Mouse (Mus musculus) heart, postnatal 0 days (tissue): ENCODE measurements at regions not wholly inside any gene's neighbourhood (a gene's known extent, or its start where the extent isn't known, plus 50 kb on each side); places are given as distances from the start of the nearest gene placed in this dataset.

ENCODE experiments used
- ATAC-seq: fragments of 200-750 bp; cut with Nextera tagmentation; 2 replicates; pipeline ENCODE4 v1.8.0; 2017; ENCODE audit warnings: low read depth, moderate number of reproducible peaks, moderate library complexity; ENCODE audit not compliant: insufficient read depth
- DNase-seq: peaks from one replicate; pipeline ENCODE4 v3.0.0-alpha.2; 2016; ENCODE audit warnings: low spot score
- H3K27ac ChIP-seq: fragments of 300-500 bp; sonication (generic); 2 replicates; pipeline ENCODE4 v1.5.1; 2014; ENCODE audit warnings: low read depth, mild to moderate bottlenecking
- H3K27me3 ChIP-seq: fragments of 300-500 bp; sonication (generic); 2 replicates; pipeline ENCODE4 v1.6.1; 2014; ENCODE audit warnings: low read length, mixed read lengths; ENCODE audit not compliant: control insufficient read depth, insufficient read depth
- H3K36me3 ChIP-seq: fragments of 300-500 bp; sonication (generic); replicated peaks from 2 replicates; pipeline ENCODE4 v1.6.1; 2014; ENCODE audit warnings: low read length, mixed read lengths; ENCODE audit not compliant: control insufficient read depth, insufficient read depth
- H3K4me1 ChIP-seq: fragments of 300-500 bp; sonication (generic); 2 replicates; pipeline ENCODE4 v1.6.1; 2014; ENCODE audit warnings: antibody characterized with exemption; ENCODE audit not compliant: control insufficient read depth, insufficient read depth
- H3K4me2 ChIP-seq: fragments of 300-500 bp; sonication (generic); 2 replicates; pipeline ENCODE4 v1.6.1; 2014; ENCODE audit warnings: low read depth, mild to moderate bottlenecking, low read length, moderate library complexity
- H3K4me3 ChIP-seq: fragments of 300-500 bp; sonication (generic); 2 replicates; pipeline ENCODE4 v1.5.1; 2014; ENCODE audit warnings: low read depth, low read length
- H3K9ac ChIP-seq: fragments of 300-500 bp; sonication (generic); replicated peaks from 2 replicates; pipeline ENCODE4 v1.6.1; 2014; ENCODE audit warnings: low read depth, low read length, mixed read lengths
- H3K9me3 ChIP-seq: fragments of 300-500 bp; sonication (generic); replicated peaks from 2 replicates; pipeline ENCODE4 v1.6.1; 2016; ENCODE audit warnings: low read length; ENCODE audit not compliant: control insufficient read depth
- CTCF ChIP-seq: IDR thresholded peaks from 2 replicates; pipeline ENCODE4 v1.5.1; 2016; ENCODE audit warnings: antibody characterized with exemption, control low read depth, low read depth
- EP300 ChIP-seq: IDR thresholded peaks from 2 replicates; pipeline ENCODE4 v1.6.1; 2016; ENCODE audit warnings: antibody characterized with exemption, low read depth
- WGBS: fragments of 180-500 bp; shearing (Covaris S2); extraction: QIAGEN DNeasy Blood & Tissue Kit; methylation state at CpG from one replicate; pipeline ENCODE4 v1.1.7; 2014; 5-methylcytosine and 5-hydroxymethylcytosine counted together

DNA sequence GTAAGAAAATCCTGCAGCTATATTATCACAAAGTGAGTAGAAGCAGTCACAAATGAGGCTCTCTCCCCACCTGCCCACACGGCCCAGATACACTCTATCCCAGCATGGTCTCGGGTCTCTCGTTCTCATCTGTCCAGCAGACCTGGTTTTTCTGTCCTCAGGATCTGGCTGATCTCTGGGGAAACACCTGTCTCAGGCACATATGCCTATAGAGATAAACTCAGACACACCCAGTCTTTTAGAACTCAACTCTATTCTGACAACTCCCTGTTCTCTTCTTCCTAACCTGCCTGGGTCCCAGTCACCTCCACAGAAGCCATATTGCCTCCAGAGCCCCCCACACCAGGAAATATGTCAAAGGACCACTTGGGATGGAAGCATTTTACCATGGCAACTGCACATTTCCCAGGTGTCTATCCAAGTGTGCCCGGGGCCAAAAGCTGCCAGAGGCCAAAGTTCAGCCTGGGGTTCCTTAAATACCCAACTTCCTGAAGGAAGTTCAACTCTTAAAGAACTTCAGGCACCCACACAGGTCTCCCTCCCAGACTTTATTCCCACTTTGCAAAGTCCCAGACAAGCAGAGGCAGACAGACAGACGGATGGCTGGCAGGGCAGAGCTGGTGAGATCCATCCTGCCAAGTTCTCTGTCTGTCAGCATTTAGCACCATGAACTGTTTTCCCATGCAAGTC, 279.0 kb downstream of the Cdh26 start:
- WGBS, result 54% methylated on average over 5 of the region's 5 CpGs
- no peak overlapping the region for H3K27ac ChIP-seq
- no peaks in the 10 kb centered on the region for H3K9me3 ChIP-seq
- no peak overlapping the region for H3K4me2 ChIP-seq
- TF ChIP-seq CTCF, result no peak
- TF ChIP-seq EP300, result no peak
- no peak overlapping the region for H3K4me3 ChIP-seq
- H3K9ac ChIP-seq, result no peak overlapping the region
- H3K4me1 ChIP-seq, result no peaks in the 10 kb centered on the region
- no peaks in the 10 kb centered on the region for H3K27me3 ChIP-seq
- no peaks in the 10 kb centered on the region for H3K36me3 ChIP-seq
- DNase-seq (no peak), ATAC-seq (no peak)

GRCm38 (mm10) chr2:178710001-178710400, 279.7 kb downstream of the Cdh26 start:
- TF ChIP-seq CTCF (no peak), EP300 (no peak)
- no peaks in the 10 kb centered on the region for H3K9me3 ChIP-seq
- DNase-seq, result no peak
- no peaks in the 10 kb centered on the region for H3K27me3 ChIP-seq
- 74% methylated on average over 3 of the region's 3 CpGs for WGBS
- H3K4me3 ChIP-seq, result no peak overlapping the region
- ATAC-seq, result no peak
- H3K36me3 ChIP-seq, result no peaks in the 10 kb centered on the region
- no peak overlapping the region for H3K4me2 ChIP-seq
- H3K4me1 ChIP-seq, result no peaks in the 10 kb centered on the region
- no peak overlapping the region for H3K9ac ChIP-seq
- H3K27ac ChIP-seq, result no peak overlapping the region

- H3K4me2 ChIP-seq, result no peak overlapping the region
- H3K27me3 ChIP-seq, result no peaks in the 10 kb centered on the region
- no peak overlapping the region for H3K27ac ChIP-seq
- 57% methylated on average over 5 of the region's 5 CpGs for WGBS
- no peaks in the 10 kb centered on the region for H3K9me3 ChIP-seq
- no peak overlapping the region for H3K9ac ChIP-seq
- TF ChIP-seq EP300 (no peak), CTCF (no peak)
- H3K36me3 ChIP-seq, result no peaks in the 10 kb centered on the region
- ATAC-seq (no peak), DNase-seq (no peak)
- H3K4me1 ChIP-seq, result no peaks in the 10 kb centered on the region
- no peak overlapping the region for H3K4me3 ChIP-seq
Observed at GRCm38 (mm10) chr2:178711587-178712080, 281.3 kb downstream of the Cdh26 start.

DNA sequence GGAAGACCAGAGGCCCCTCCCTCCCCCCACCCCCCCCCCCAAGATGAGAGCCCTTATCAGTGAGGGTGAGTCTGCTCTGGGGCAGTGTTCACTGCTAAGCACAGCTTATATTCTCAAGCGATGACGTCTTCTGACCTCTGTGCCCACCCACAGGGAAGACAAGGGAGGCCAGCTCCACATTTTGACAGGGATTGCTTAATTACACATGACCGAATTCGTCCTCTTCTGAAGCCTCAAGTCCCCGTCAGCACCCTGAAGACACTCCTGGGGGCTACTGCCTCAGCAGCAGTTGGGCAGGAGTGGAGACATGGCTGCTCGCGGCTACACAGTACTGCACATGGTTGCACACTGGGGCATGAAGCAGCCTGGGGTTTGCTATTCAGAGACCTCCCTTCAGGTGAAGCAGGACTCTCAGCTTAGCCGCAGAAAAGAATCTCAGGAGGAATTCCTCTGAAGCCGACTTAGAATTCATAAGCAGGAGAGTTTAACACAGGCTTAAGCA, 282.1 kb downstream of the Cdh26 start:
- Histone ChIP-seq H3K4me3 (no peak overlapping the region), H3K4me2 (no peak overlapping the region), H3K36me3 (no peaks in the 10 kb centered on the region), H3K9ac (no peak overlapping the region), H3K4me1 (no peaks in the 10 kb centered on the region), H3K9me3 (no peaks in the 10 kb centered on the region), H3K27ac (no peak overlapping the region), H3K27me3 (no peaks in the 10 kb centered on the region)
- no peak for ATAC-seq
- WGBS, result 52% methylated on average over 9 of the region's 9 CpGs
- DNase-seq, result no peak
- TF ChIP-seq CTCF (no peak), EP300 (no peak)

DNA sequence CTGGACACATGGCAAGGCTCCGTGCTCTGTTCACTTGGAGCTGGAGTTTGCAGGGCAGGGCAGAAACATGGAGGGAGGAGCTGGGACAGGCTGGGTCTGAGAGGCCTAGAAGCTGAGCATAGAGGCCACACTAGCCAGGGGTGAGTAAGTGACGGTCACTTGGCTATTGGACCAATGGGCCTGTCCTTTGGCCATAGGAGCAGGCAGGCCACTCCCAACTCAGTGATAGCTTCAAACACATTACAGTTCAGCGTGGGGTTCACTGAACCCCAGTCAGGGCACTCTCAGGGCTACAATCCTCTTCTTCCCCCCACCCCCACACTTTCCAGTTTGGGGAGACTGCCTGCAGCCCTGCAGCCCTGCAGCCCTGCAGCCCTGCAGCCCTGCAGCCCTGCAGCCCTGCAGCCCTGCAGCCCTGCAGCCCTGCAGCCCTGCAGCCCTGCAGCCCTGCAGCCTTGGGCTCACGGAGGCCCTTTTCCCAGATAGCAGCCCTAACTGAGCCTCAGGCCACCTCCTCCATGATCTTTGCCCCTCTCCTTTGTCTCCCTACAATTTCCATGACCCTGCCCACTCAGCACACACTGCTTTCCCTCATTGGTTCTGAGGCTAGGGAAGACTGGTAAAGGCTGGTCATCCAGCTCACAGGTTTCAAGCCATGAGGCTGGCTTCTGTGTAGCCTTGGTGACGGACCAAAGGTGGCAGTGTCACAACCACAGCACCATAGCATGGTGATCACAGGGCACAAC, 285.3 kb downstream of the Cdh26 start:
- Histone ChIP-seq H3K9me3 (no peaks in the 10 kb centered on the region), H3K4me2 (no peak overlapping the region), H3K27ac (no peak overlapping the region), H3K4me3 (no peak overlapping the region), H3K4me1 (no peaks in the 10 kb centered on the region), H3K27me3 (no peaks in the 10 kb centered on the region), H3K9ac (no peak overlapping the region), H3K36me3 (no peaks in the 10 kb centered on the region)
- no peak for DNase-seq
- TF ChIP-seq CTCF (no peak), EP300 (no peak)
- WGBS, result 83% methylated on average over 5 of the region's 5 CpGs
- no peak for ATAC-seq
